Mouse (Mus musculus) spleen, adult 12 weeks (tissue): ENCODE results near the gene Tmem242.
"Not testable (repeated sequence)": the region's sequence is repeated elsewhere in the genome, so short reads cannot be mapped to it uniquely, and the experiment has no call there.

Experiments
- DNase-seq: peaks from one replicate; pipeline ENCODE4 v3.0.0; 2022; ENCODE audit warnings: low spot score

The Tmem242 gene

DNA sequence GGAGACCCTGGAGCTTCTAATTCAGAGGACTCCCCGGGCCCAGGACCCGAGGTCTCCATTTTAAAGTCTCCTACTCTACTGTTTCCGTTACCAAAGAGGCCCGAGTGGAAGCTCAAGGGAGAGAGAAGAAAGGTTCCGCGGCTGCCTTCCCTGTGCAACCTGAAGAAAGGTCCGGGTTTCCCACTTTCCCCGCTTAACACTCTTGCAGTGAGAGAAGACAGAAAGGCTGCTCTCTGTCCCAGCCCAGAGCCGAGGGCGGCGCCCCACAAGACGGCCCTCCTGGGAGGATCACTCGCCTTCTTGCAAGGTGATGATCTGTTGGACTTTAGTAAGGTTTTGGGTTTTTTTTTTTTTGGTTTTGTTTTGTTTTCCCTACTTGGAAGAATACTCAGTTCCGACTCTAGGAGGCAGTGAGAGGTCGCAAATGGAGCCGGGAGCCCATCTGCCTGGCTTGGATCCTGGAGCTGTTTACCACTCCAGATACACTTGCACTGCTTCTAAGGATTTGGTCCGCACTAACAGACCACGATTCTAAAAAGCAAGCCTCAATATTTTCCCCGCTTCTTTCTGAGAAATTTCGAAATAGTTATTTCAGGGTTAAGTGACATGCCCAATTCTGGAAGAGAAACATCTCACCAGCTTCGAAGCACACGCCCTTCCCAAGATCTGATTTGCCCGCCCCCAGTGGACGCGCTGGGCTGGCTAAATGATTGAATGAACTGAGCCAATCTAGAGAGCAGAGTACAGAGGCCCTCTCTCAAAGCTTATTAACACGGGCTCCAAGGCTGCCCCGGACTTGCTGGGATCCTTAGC is at the start of gene Tmem242:
TSS of gene Tmem242 (minus strand) at position 101 of the 813 bp plus-strand sequence.
- DNase-seq = peak; percentile 78

DNA sequence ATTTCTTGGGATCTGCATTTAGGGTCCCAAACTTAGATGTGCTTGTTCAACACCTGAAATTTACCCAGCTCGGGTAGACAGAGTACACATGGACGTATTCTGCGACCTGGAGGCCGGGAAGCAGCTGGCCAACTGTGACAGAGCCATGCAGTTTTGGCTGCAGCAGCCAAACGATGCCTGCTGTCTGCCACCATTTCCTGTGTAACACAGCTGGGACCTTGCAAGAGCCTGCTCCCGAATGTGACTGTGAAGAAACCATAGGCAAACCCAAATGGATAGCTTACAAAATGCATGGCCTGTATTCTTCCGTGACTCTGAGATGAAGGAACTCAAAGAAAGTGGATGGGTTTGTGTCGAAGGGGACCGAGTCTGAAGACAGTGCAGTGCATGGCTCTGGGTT is 48.1 kb upstream of the Tmem242 start:
- no peak for DNase-seq

- peak; percentile 37 for DNase-seq
Measured at GRCm38 (mm10) chr17:5484663-5485062, 44.6 kb upstream of the Tmem242 start.

DNA sequence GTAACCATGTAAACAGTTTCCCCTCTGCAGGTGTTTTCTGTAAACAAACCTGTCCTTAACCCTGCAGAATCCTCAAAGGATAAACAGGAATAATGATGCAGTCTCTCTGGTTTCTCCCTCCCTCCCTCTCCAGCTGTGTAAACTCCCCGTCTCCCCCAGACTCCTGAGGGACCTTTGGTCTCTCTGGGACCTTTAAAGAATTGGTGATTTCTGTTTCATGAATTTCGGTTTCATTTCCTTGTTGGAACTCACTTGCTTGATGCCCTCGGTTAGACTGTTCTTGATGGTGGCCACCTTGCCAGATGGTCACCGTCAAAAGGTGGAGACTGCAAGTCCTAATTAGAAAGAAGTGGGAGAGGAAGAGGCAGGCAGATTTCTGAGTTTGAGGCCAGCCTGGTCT is 43.4 kb upstream of the Tmem242 start:
- no peak for DNase-seq

- DNase-seq = no peak
Measured at GRCm38 (mm10) chr17:5475960-5476725, 36.1 kb upstream of the Tmem242 start.

GRCm38 (mm10) chr17:5472268-5472667 is 32.2 kb upstream of the Tmem242 start:
- no peak for DNase-seq

DNA sequence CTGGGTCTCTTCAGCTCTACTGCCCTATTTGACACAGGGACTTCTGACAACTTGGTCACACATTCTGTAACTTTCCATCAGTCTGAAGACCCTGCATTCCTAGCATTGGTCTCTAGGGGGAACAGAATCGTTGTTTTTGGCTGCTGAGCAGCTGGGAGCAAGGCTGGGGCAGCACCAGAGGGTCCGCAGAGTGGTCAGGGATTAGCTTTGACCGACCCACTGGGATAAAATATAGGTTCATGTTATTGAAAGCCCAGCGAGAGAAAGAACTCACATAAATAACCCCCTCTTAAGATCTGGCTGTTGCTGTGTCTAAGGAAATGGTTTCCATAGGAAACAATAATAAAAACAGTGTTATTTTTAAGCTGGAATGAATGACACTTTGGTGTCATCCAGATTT is 27.1 kb upstream of the Tmem242 start:
- no peak for DNase-seq

- DNase-seq = no peak
Measured at GRCm38 (mm10) chr17:5466736-5467135, 26.7 kb upstream of the Tmem242 start.

DNA sequence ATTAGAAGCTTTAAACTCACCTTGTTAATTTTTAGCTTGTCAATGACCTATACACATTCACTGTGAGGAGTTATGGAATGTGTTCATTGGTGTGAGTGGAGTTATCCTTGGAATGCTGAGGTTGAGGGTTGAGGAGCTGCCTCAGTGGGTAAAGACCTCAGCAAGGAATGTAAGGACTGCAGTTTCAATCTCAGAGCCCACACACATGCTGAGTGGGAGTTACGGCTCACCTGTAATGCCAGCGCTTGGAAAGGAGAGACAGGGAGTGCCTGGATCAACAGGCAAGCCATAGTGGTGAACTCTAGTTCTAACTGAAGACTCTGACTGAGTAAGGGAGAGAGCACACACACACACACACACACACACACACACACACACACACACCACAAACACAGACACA is 23.9 kb upstream of the Tmem242 start:
- no peak for DNase-seq

DNA sequence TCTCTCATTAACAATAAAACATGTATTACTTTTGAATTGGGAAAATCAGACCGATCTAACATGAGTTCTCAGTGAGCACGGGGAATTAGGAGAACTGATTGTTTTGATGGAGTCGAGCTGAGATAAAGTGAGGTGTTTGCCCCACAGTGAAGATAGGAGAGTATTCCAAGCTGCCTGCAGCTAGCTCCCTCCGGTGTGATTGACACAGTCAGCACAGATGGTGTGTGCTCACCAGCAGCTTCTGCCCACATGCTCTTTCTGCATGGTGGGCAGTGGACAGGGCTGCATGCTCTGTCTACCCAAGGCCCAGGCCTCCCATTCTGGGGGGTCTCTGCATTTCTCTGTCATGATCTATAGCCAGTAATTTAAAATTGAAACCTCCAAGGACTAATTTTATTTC is 13.6 kb upstream of the Tmem242 start:
- DNase-seq = no peak

DNA sequence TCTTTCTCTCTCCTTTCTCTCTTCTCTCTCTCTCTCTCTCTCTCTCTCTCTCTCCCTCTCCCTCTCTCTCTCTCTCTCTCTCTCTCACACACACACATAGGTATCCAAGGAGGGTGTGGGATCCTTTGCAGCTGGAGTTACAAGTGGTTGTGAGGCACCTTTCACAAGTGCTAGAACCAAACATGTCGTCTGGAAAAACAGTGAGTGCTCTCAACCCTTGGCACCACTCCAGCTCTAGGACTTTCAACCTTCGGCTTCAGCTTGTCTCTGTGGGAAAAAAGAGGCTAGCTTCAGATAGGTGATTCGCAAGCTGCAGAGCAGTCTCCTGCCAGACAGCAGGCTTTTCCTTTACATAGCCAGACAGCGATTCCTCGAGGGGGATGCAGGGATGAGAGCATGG is 3.7 kb upstream of the Tmem242 start:
- DNase-seq = no peak

GRCm38 (mm10) chr17:5443260-5443659 is 3.2 kb upstream of the Tmem242 start:
- DNase-seq = no peak

DNA sequence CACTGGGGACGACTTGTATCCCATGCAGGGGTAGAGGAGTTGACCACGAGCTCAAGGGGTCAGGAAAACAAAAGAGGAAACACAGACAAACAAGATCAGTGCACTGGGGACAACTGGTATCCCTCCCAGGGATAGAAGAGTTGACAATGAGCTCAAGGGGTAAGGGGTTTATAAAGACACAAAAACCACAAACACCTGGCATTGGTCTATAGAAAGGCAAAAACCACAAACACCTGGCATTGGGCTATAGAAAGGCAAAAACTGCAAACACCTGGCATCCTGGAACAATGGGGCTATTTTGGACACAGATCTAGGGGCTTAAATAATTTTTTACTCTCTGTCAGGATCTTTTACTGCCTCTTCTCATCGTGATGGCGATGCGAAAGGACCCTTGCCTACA is 2.3 kb upstream of the Tmem242 start:
- DNase-seq = not testable (repeated sequence)

DNA sequence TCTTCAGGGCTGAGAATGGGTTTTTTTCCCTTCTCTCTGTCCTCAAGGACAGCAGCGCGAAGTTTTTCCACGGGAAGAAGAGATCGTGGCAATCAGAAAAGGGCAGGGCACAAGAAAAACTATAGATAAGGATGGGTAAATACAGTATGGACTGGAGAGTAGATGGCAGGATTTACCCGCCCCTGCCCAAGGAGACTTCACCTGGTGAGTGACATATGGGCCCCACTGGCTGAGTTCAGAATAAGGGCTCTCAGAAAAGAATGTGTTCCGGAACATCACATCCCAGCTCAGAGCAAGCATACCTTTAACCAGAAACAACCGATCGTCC is 264 bp downstream of the Tmem242 start:
- no peak for DNase-seq

- no peak for DNase-seq
Measured at GRCm38 (mm10) chr17:5429772-5430133, 10.3 kb downstream of the Tmem242 start.

- DNase-seq = peak; percentile 82
Measured at GRCm38 (mm10) chr17:5429090-5429771, 10.8 kb downstream of the Tmem242 start.

GRCm38 (mm10) chr17:5425204-5425603 is 14.9 kb downstream of the Tmem242 start:
- no peak for DNase-seq

GRCm38 (mm10) chr17:5424156-5424555 is 15.9 kb downstream of the Tmem242 start:
- DNase-seq = no peak

GRCm38 (mm10) chr17:5421835-5422234 is 18.2 kb downstream of the Tmem242 start:
- no peak for DNase-seq

DNA sequence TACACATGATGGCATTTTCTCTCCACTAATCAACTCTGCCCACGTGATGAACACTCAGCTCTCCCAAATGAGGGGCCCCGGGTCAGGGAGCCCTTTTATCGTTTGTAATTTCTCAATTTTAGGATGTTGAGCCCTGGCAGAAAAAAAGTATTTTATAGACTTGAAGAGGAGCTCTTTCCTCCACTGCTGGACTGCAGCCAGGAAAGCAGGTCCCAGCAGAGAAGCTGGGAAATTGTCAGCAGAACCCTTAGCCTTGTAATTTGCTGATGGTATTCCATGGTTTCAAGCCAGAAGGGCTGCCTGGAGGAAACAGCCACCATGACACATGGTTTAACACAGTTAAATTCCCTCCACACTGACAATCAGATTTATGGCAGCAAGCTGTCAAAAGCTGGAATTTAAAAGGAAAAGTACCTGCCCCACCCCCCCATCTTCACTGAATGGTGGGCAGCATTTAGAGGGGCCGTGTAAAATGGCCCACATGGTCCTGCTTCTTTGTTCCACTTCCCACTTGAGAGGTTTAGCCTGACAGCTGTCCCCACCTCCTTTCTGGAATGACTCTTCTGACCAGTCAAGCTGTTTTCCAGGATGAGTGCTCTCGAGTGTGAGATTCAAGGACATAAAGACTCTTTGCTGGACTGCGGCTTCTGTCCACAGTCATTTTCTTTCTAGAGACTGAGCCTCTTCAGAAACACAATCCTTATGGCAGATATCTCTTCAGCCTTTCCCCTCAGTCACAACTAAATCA is 20.1 kb downstream of the Tmem242 start:
- no peak for DNase-seq

DNA sequence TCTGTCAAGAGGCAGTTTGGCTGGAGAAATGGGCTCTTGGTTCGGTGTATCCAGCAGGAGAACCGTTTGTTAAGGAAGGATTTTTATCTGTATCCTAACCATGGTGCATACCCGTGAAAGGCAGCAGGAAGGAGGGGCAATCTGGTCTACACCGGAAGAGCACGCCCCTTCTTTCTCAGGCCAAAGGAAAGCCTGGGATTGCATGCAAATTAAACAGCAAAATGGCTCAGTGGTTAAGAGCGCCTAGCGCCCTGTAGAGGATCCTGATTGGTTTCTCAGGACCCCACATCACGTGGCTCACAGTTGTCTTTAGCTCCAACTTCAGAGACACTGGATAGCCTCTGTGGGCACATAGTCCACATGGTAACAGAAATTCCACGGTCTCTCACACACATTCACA is 21.0 kb downstream of the Tmem242 start:
- DNase-seq = no peak

DNA sequence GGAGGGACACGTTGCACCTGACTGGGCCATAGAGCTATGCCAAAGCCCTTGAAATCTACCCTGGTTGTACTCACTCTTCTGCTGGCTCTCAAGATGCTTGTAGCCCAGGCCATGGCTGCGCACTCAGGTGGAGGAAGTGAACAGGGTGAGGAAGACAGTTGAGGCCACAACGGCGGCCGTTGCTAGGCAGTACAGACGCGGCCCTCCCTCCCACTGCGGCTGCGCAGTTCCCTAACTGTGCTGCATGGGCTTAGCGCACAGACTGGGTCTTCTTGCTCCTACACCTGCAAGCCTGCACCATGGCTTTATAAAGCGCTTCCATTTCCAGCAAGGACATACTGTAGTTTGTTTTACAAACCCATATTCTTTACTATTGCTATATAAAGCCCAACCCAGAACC is 21.5 kb downstream of the Tmem242 start, which contains the start of gene Ldhal6b:
TSS of gene Ldhal6b (minus strand) at position 223 of the 400 bp plus-strand sequence.
- no peak for DNase-seq
